Mouse (Mus musculus) heart, postnatal 10 days (tissue): ENCODE measurements around the gene Ppp6r3. TPM values are rescaled to one million over a fixed set of nuclear protein-coding genes. Genes with fewer than 3 reads are reported as not detected.
A peak's percentile ranks its signal among the peaks of the same experiment; 100 is the strongest.

Experiments used
- DNase-seq, 2 experiments: peaks; one replicate each; pipeline ENCODE4 v3.0.0; 2021
- intact Hi-C: fragments of 180-260 bp; cut with DNase I; formaldehyde crosslinking; loops from one replicate; pipeline ENCODE4 v1.15.1; 2025
- total RNA-seq, 2 experiments: library from RNA; stranded (reverse); gene quantifications; 2 replicates each; pipeline ENCODE4 v1.2.3; 2021

Gene Ppp6r3
- total RNA-seq, 2 experiments from 2014 or later, result 98.3 to 102 TPM

- peak in 1 of 2 experiments; percentile 54 for DNase-seq
- intact Hi-C loops, result loop anchor here (5.0 kb wide), 1 partner anchor 130 kb away; the partner anchor contains the start of gene 1810055G02Rik
Observed at GRCm38 (mm10) chr19:3577265-3577910, 1.8 kb upstream of the Ppp6r3 start.

- intact Hi-C loops, result loop anchor here (5.0 kb wide), 1 partner anchor 131 kb away; the partner anchor contains the start of gene 1810055G02Rik
- peak in 1 of 2 experiments; percentile 32 for DNase-seq
Observed at GRCm38 (mm10) chr19:3576451-3577264, 1.1 kb upstream of the Ppp6r3 start.

GRCm38 (mm10) chr19:3575276-3575631 lies 295 bp downstream of the Ppp6r3 start:
- intact Hi-C loops, result loop anchor here (5.0 kb wide), 1 partner anchor 132 kb away; the partner anchor contains the start of gene 1810055G02Rik
- DNase-seq, result no peak

GRCm38 (mm10) chr19:3574593-3575094 lies 905 bp downstream of the Ppp6r3 start:
- DNase-seq, result no peak
- intact Hi-C loops, result loop anchor here (5.0 kb wide), 2 partner anchors 37 to 133 kb away; partner anchors contain the start of gene 1810055G02Rik

GRCm38 (mm10) chr19:3564309-3564708 lies 11.2 kb downstream of the Ppp6r3 start:
- DNase-seq, result peak; percentile 79 to 83
- intact Hi-C loops, result no loop called here

- intact Hi-C loops, result no loop called here
- DNase-seq, result peak in 1 of 2 experiments; percentile 43
Observed at GRCm38 (mm10) chr19:3562752-3563151, 12.8 kb downstream of the Ppp6r3 start.

GRCm38 (mm10) chr19:3562298-3562697 lies 13.3 kb downstream of the Ppp6r3 start:
- no peak for DNase-seq
- intact Hi-C loops, result no loop called here

GRCm38 (mm10) chr19:3556169-3556827 lies 19.3 kb downstream of the Ppp6r3 start:
- intact Hi-C loops, result no loop called here
- DNase-seq, result no peak

- no peak for DNase-seq
- intact Hi-C loops, result no loop called here
Observed at GRCm38 (mm10) chr19:3554785-3555184, 20.8 kb downstream of the Ppp6r3 start.

GRCm38 (mm10) chr19:3551573-3552159 lies 23.9 kb downstream of the Ppp6r3 start:
- DNase-seq, result no peak
- intact Hi-C loops, result no loop called here

GRCm38 (mm10) chr19:3550101-3550500 lies 25.4 kb downstream of the Ppp6r3 start:
- DNase-seq, result no peak
- intact Hi-C loops, result no loop called here

- no peak for DNase-seq
- intact Hi-C loops, result no loop called here
Observed at GRCm38 (mm10) chr19:3549263-3549662, 26.3 kb downstream of the Ppp6r3 start.

- no peak for DNase-seq
- intact Hi-C loops, result no loop called here
Observed at GRCm38 (mm10) chr19:3548311-3548710, 27.2 kb downstream of the Ppp6r3 start.

GRCm38 (mm10) chr19:3544995-3545394 lies 30.6 kb downstream of the Ppp6r3 start:
- intact Hi-C loops, result no loop called here
- no peak for DNase-seq

- no peak for DNase-seq
- intact Hi-C loops, result no loop called here
Observed at GRCm38 (mm10) chr19:3542591-3542990, 33.0 kb downstream of the Ppp6r3 start.

GRCm38 (mm10) chr19:3540997-3541396 lies 34.6 kb downstream of the Ppp6r3 start:
- intact Hi-C loops, result no loop called here
- no peak for DNase-seq

- DNase-seq, result no peak
Observed at GRCm38 (mm10) chr19:3540254-3540653, 35.3 kb downstream of the Ppp6r3 start.

GRCm38 (mm10) chr19:3539456-3539855 lies 36.1 kb downstream of the Ppp6r3 start:
- intact Hi-C loops, result loop anchor here (5.0 kb wide), 1 partner anchor 33 kb away; no protein-coding TSS in a partner anchor
- DNase-seq, result no peak

More at GRCm38 (mm10) chr19:3540254-3540653, 35.3 kb downstream of the Ppp6r3 start:
- intact Hi-C loops, result no loop called here

- intact Hi-C loops, result loop anchor here (5.0 kb wide), 1 partner anchor 35 kb away; no protein-coding TSS in a partner anchor
- no peak for DNase-seq
Observed at GRCm38 (mm10) chr19:3537658-3538057, 37.9 kb downstream of the Ppp6r3 start.

- DNase-seq, result no peak
- intact Hi-C loops, result loop anchor here (5.0 kb wide), 1 partner anchor 37 kb away; no protein-coding TSS in a partner anchor
Observed at GRCm38 (mm10) chr19:3534945-3535344, 40.6 kb downstream of the Ppp6r3 start.
